Mouse (Mus musculus): ENCODE data around the gene Tmem56. TPM values are rescaled to one million over a fixed set of nuclear protein-coding genes. Genes with fewer than 3 reads are reported as not detected.

Gene Tmem56
- total RNA-seq, 1 experiment: 0.67 TPM

DNA sequence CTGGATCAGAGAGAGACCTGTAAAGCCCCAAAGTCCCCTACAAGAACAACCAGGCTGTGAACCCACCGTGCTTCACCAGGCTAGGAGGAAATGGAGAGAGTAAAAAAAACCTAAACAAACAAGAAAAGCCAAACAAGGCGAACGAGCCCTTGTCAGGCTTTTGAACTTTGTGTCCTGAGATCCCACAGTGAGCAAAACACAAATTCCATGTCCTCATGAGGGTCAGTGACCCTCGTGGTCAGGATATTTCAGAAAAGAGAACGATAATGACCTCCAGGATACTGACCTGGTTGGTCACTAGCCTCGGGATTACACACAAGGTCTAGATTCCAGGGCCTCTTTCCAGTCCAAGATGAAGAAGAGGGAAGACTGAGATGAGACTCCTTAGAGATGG is 111.0 kb downstream of the Tmem56 start:
- no peak overlapping the region; the same call in 1 of the 2 replicates for H3K9ac ChIP-seq (ENCODE audit: insufficient read depth, low read depth, low read length, poor library complexity, severe bottlenecking)
- H3K9me3 ChIP-seq (ENCODE audit: control insufficient read depth, insufficient read depth, low read depth, low read length): no peaks in the 10 kb centered on the region
- in situ Hi-C loops (cut with MboI; ENCODE audit: low sequenced_read_pairs in 2 of 2, unreplicated experiment in 2 of 2): no loop called here
- no peaks in the 10 kb centered on the region for H3K36me3 ChIP-seq (ENCODE audit: control insufficient read depth, insufficient read depth, low read length, poor library complexity, severe bottlenecking)
- H3K4me1 ChIP-seq (ENCODE audit: control insufficient read depth in 2 of 2, insufficient read depth in 2 of 2, low read length in 2 of 2, poor library complexity in 1 of 2): 0 out of 4 replicates have a peak, but pooled peaks cover 0 to 3% of the 10 kb centered on the region in 2 experiments
- TF ChIP-seq MAFK (IDR thresholded peaks at IDR 0.05; ENCODE audit: insufficient read depth, low read depth, low read length): no peak
- TF ChIP-seq HCFC1 (IDR thresholded peaks at IDR 0.05; ENCODE audit: borderline replicate concordance, insufficient read depth, low read length): no peak
- TF ChIP-seq ZNF384 (IDR thresholded peaks at IDR 0.05; ENCODE audit: low read depth, low read length): no peak
- TF ChIP-seq ZC3H11A (IDR thresholded peaks at IDR 0.05; ENCODE audit: borderline replicate concordance, low read depth, low read length): no peak
- TF ChIP-seq CHD2 (IDR thresholded peaks at IDR 0.05; ENCODE audit: low read depth, low read length): no peak
- no peak for DNase-seq (ENCODE audit: low read depth, low spot score)
- no peak overlapping the region for H3K27ac ChIP-seq (ENCODE audit: insufficient read depth, low read depth, low read length, poor library complexity, severe bottlenecking)
- peak overlapping the region in 1 of 2 experiments; percentile 75; a peak in 2 of 4 replicates for H3K4me3 ChIP-seq (ENCODE audit: insufficient read depth in 1 of 2, low read depth in 1 of 2, low read length in 2 of 2, poor library complexity in 1 of 2, severe bottlenecking in 1 of 2)

DNA sequence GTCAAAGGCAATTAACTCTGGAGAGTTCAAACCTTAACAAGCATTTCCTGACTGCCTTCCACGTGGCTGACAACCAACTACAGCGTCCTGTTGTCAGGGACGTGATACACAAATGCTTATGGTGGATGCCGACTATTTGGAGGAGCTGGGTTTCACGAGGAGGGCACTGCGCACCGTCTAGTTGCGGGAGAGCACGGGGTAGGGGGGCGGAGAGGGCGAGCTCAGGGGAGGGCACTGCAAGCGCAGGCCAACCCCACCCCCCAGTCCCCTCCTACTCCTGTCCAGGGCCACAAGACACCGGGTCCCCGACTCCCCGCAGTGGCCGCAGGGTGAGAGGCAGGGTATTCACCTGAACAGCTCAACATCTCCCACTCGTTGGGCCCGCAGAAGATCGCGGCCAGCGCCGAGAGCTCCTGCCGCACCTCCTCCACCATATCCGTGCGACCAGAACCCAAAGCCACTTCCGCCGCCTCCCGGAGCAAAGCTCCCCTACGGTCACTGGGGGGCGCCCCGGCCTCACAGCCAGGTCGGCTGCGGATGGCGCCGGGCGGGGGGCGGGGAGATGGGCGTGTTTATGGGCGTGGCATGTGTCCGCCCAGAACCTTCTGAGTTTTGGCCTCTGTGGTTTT is 111.5 kb downstream of the Tmem56 start, which contains the start of gene Rwdd3:
Gene Rwdd3, minus strand, starts transcription at position 453 of the 629 bp plus-strand sequence.
- no peak for TF ChIP-seq ZC3H11A (IDR thresholded peaks at IDR 0.05; ENCODE audit: borderline replicate concordance, low read depth, low read length)
- TF ChIP-seq CHD2 (IDR thresholded peaks at IDR 0.05; ENCODE audit: low read depth, low read length): no peak
- TF ChIP-seq MAFK (IDR thresholded peaks at IDR 0.05; ENCODE audit: insufficient read depth, low read depth, low read length): no peak
- no peak for TF ChIP-seq ZNF384 (IDR thresholded peaks at IDR 0.05; ENCODE audit: low read depth, low read length)
- no peak for TF ChIP-seq HCFC1 (IDR thresholded peaks at IDR 0.05; ENCODE audit: borderline replicate concordance, insufficient read depth, low read length)
- 0 out of 4 replicates have a peak, but pooled peaks cover 0 to 3% of the 10 kb centered on the region in 2 experiments for H3K4me1 ChIP-seq (ENCODE audit: control insufficient read depth in 2 of 2, insufficient read depth in 2 of 2, low read length in 2 of 2, poor library complexity in 1 of 2)
- peak within 1 kb of the TSS; percentile 85 for H3K9ac ChIP-seq (ENCODE audit: insufficient read depth, low read depth, low read length, poor library complexity, severe bottlenecking)
- DNase-seq (ENCODE audit: low read depth, low spot score): peak; percentile 86
- peak within 1 kb of the TSS; percentile 75 to 90 for H3K4me3 ChIP-seq (ENCODE audit: insufficient read depth in 1 of 2, low read depth in 1 of 2, low read length in 2 of 2, poor library complexity in 1 of 2, severe bottlenecking in 1 of 2)
- in situ Hi-C loops (cut with MboI; ENCODE audit: low sequenced_read_pairs in 2 of 2, unreplicated experiment in 2 of 2): no loop called here
- H3K27ac ChIP-seq (ENCODE audit: insufficient read depth, low read depth, low read length, poor library complexity, severe bottlenecking): no peak within 1 kb of the TSS
- no peaks in the 10 kb centered on the region for H3K9me3 ChIP-seq (ENCODE audit: control insufficient read depth, insufficient read depth, low read depth, low read length)
- H3K36me3 ChIP-seq (ENCODE audit: control insufficient read depth, insufficient read depth, low read length, poor library complexity, severe bottlenecking): no peaks in the 10 kb centered on the region

GRCm38 (mm10) chr3:121170631-121171030 is 112.3 kb downstream of the Tmem56 start:
- Histone ChIP-seq H3K27ac (ENCODE audit: insufficient read depth, low read depth, low read length, poor library complexity, severe bottlenecking) (no peak overlapping the region), H3K9me3 (ENCODE audit: control insufficient read depth, insufficient read depth, low read depth, low read length) (no peaks in the 10 kb centered on the region), H3K4me1 (ENCODE audit: control insufficient read depth in 2 of 2, insufficient read depth in 2 of 2, low read length in 2 of 2, poor library complexity in 1 of 2) (0 out of 4 replicates have a peak, but pooled peaks cover 0 to 3% of the 10 kb centered on the region in 2 experiments), H3K9ac (ENCODE audit: insufficient read depth, low read depth, low read length, poor library complexity, severe bottlenecking) (no peak overlapping the region), H3K36me3 (ENCODE audit: control insufficient read depth, insufficient read depth, low read length, poor library complexity, severe bottlenecking) (no peaks in the 10 kb centered on the region), H3K4me3 (ENCODE audit: insufficient read depth in 1 of 2, low read depth in 1 of 2, low read length in 2 of 2, poor library complexity in 1 of 2, severe bottlenecking in 1 of 2) (peak overlapping the region in 1 of 2 experiments; percentile 75; a peak in 3 of 4 replicates)
- TF ChIP-seq ZC3H11A (IDR thresholded peaks at IDR 0.05; ENCODE audit: borderline replicate concordance, low read depth, low read length) (no peak), MAFK (IDR thresholded peaks at IDR 0.05; ENCODE audit: insufficient read depth, low read depth, low read length) (no peak), ZNF384 (IDR thresholded peaks at IDR 0.05; ENCODE audit: low read depth, low read length) (no peak), CHD2 (IDR thresholded peaks at IDR 0.05; ENCODE audit: low read depth, low read length) (no peak), HCFC1 (IDR thresholded peaks at IDR 0.05; ENCODE audit: borderline replicate concordance, insufficient read depth, low read length) (no peak)
- no peak for DNase-seq (ENCODE audit: low read depth, low spot score)
- in situ Hi-C loops (cut with MboI; ENCODE audit: low sequenced_read_pairs in 2 of 2, unreplicated experiment in 2 of 2): no loop called here

DNA sequence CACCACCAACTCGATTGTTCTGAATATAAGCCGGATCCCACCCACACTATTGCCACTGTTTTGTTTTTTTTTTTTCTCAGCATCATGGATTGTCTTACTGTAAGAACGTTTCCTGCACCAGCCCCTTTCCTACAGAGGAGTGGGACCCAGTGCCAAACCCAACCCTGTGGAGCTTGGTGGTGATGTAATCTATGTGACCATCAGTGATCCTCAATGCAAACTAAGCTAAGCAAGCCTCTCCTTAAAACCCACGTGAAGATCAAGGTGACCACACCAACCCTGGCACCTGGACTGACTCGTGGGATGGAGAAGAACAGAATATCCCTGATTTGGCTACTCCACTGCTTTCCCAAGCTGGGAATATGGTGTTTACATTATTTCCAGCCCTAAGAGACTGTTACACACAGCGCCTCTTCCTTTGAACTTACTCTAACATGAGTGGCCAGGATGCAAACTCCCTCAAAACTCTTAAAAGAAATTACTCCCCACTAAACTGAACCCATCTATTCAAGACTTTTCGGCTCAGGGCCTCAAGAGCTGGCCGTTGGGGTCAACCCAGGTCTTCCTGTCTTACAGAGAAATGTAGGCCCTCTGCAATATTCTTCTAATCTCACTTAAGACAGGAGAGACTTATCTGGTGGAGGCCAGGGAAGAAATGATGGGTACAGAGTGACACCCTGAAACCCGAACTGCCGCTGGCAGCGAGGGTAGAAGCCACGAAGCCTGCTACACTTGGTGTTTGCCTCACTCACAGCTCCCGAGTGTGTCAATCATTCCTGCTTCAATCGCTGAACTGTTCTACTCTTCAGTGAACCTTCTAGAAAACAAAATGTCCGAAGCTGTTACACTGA is 113.6 kb downstream of the Tmem56 start:
- H3K4me1 ChIP-seq (ENCODE audit: control insufficient read depth in 2 of 2, insufficient read depth in 2 of 2, low read length in 2 of 2, poor library complexity in 1 of 2): 0 out of 4 replicates have a peak, but pooled peaks cover 0 to 3% of the 10 kb centered on the region in 2 experiments
- TF ChIP-seq ZC3H11A (IDR thresholded peaks at IDR 0.05; ENCODE audit: borderline replicate concordance, low read depth, low read length) (no peak), HCFC1 (IDR thresholded peaks at IDR 0.05; ENCODE audit: borderline replicate concordance, insufficient read depth, low read length) (no peak), MAFK (IDR thresholded peaks at IDR 0.05; ENCODE audit: insufficient read depth, low read depth, low read length) (no peak), CHD2 (IDR thresholded peaks at IDR 0.05; ENCODE audit: low read depth, low read length) (no peak), ZNF384 (IDR thresholded peaks at IDR 0.05; ENCODE audit: low read depth, low read length) (no peak)
- H3K9me3 ChIP-seq (ENCODE audit: control insufficient read depth, insufficient read depth, low read depth, low read length): no peaks in the 10 kb centered on the region
- in situ Hi-C loops (cut with MboI; ENCODE audit: low sequenced_read_pairs in 2 of 2, unreplicated experiment in 2 of 2): no loop called here
- DNase-seq (ENCODE audit: low read depth, low spot score): no peak
- H3K4me3 ChIP-seq (ENCODE audit: insufficient read depth in 1 of 2, low read depth in 1 of 2, low read length in 2 of 2, poor library complexity in 1 of 2, severe bottlenecking in 1 of 2): no peak overlapping the region
- H3K36me3 ChIP-seq (ENCODE audit: control insufficient read depth, insufficient read depth, low read length, poor library complexity, severe bottlenecking): no peaks in the 10 kb centered on the region
- H3K27ac ChIP-seq (ENCODE audit: insufficient read depth, low read depth, low read length, poor library complexity, severe bottlenecking): no peak overlapping the region
- H3K9ac ChIP-seq (ENCODE audit: insufficient read depth, low read depth, low read length, poor library complexity, severe bottlenecking): no peak overlapping the region

Data from ES-E14 (cell line).